8 mouse cellular contexts compared by ENCODE assay signal in the genomic region with DNA sequence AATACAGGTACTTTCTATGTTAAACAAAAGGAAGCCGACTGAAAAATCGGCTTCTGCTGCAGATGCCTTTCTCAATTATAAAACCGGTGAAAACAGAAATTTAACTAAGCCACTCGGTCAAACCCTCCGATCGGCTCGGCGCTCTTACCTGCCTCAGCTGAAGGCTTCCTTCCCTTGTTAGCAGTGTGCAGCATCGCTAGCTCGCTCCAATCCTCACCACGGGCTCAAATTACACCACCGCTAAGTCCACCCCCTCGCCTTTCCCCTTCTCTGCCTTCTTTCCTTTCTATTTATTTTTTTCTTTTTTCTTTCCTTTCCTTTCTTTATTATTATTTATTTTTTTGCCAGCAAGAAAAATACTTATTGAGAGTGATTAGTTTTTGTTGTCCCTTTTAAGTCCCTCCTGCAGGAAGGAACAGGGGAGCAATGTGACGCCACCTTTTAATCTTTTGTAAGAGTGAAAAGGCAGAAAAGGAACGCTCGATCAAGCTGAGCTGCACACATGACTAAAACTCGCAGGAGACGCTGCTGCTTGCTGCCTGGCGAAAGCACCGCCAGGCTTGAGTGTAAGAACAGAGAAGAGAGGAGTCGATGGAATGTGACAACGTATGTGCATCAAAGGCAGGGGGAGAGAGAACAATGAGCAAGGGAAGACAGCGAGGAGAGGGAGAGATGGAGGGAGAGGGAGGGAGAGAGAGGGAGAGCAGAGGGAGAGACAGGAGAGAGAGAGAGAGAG.
DNase-seq lines count a peak whose midpoint lies in the region; ATAC-seq lines count a peak whose summit lies in the region.

No protein-coding gene starts in this region.

- peak overlapping the region; percentile 89 for H3K27ac ChIP-seq in embryonic facial prominence, embryonic 10.5 days (replicated peaks)
- H3K27ac ChIP-seq in hindbrain, embryonic 12.5 days: peak overlapping the region; percentile 97
- peak overlapping the region; percentile 97 for H3K27ac ChIP-seq in midbrain, embryonic 15.5 days

- H3K4me1 ChIP-seq in embryonic facial prominence, embryonic 10.5 days: peaks cover 23% of the 10 kb centered on the region
- H3K4me1 ChIP-seq in hindbrain, embryonic 12.5 days: peaks cover 23% of the 10 kb centered on the region
- H3K4me1 ChIP-seq in midbrain, embryonic 15.5 days: peaks cover 36% of the 10 kb centered on the region

- H3K36me3 ChIP-seq in embryonic facial prominence, embryonic 10.5 days (replicated peaks): no peaks in the 10 kb centered on the region
- no peaks in the 10 kb centered on the region for H3K36me3 ChIP-seq in hindbrain, embryonic 12.5 days
- no peaks in the 10 kb centered on the region for H3K36me3 ChIP-seq in midbrain, embryonic 15.5 days (replicated peaks)

- peak; percentile 94 for ATAC-seq in hindbrain, embryonic 12.5 days (ENCODE audit: low FRiP score)
- peak; percentile 92 for ATAC-seq in midbrain, embryonic 15.5 days (replicated peaks)
- ATAC-seq in erythroid progenitor cell, adult 5-6 weeks (replicated peaks; ENCODE audit: low FRiP score, poor library complexity, severe bottlenecking): no peak

- H3K27me3 ChIP-seq in embryonic facial prominence, embryonic 10.5 days (replicated peaks; ENCODE audit: low read depth, poor library complexity, severe bottlenecking): peaks cover 11% of the 10 kb centered on the region
- H3K27me3 ChIP-seq in hindbrain, embryonic 12.5 days: no peaks in the 10 kb centered on the region
- H3K27me3 ChIP-seq in midbrain, embryonic 15.5 days (replicated peaks): no peaks in the 10 kb centered on the region

- peak; percentile 8 for DNase-seq in urinary bladder, postnatal 14 days (ENCODE audit: low spot score)
- no peak for DNase-seq in urinary bladder, postnatal 25 days (ENCODE audit: low spot score)
- DNase-seq in embryonic facial prominence, embryonic 10.5 days (ENCODE audit: low spot score): peak; percentile 67
- peak; percentile 49 to 62 for DNase-seq in left cerebral cortex, adult 18-20 months (ENCODE audit: low spot score in 2 of 2)
- no peak for DNase-seq in lung, postnatal 4 days

- no peaks in the 10 kb centered on the region for H3K9me3 ChIP-seq in embryonic facial prominence, embryonic 10.5 days
- H3K9me3 ChIP-seq in hindbrain, embryonic 12.5 days (replicated peaks): no peaks in the 10 kb centered on the region
- H3K9me3 ChIP-seq in midbrain, embryonic 15.5 days: no peaks in the 10 kb centered on the region

- peak overlapping the region; percentile 60 for H3K4me3 ChIP-seq in embryonic facial prominence, embryonic 10.5 days
- H3K4me3 ChIP-seq in hindbrain, embryonic 12.5 days: peak overlapping the region; percentile 47
- peak overlapping the region; percentile 51 for H3K4me3 ChIP-seq in midbrain, embryonic 15.5 days

- peak overlapping the region; percentile 57 for H3K4me2 ChIP-seq in hindbrain, embryonic 12.5 days (replicated peaks)
- H3K4me2 ChIP-seq in midbrain, embryonic 15.5 days: peak overlapping the region; percentile 54

- H3K9ac ChIP-seq in hindbrain, embryonic 12.5 days: peak overlapping the region; percentile 68
- H3K9ac ChIP-seq in midbrain, embryonic 15.5 days: peak overlapping the region; percentile 67

- WGBS in embryonic facial prominence, embryonic 10.5 days: 1% methylated on average over 23 of the region's 23 CpGs
- WGBS in hindbrain, embryonic 12.5 days: under 1% methylated on average over 23 of the region's 23 CpGs
- WGBS in midbrain, embryonic 15.5 days: 0% methylated on average over 23 of the region's 23 CpGs

Comparison
In these comparisons a context has a peak if more than half of its experiments do, and no peak if none do; other contexts are left out.
1. DNase-seq: peak in urinary bladder, postnatal 14 days (single experiment), embryonic facial prominence, embryonic 10.5 days (single experiment) and left cerebral cortex, adult 18-20 months (2 of 2); none in urinary bladder, postnatal 25 days (single experiment) and lung, postnatal 4 days (0 of 2).
2. Peak in every context shown above with its lines, with median percentiles within 50 percentile points of each other: H3K27ac ChIP-seq and H3K4me3 ChIP-seq.